Mouse (Mus musculus) CH12.LX (cell line): Measurements from ENCODE around the gene Gm5148.

ENCODE experiments used
- EP300 ChIP-seq: IDR thresholded peaks from 2 replicates; pipeline ENCODE4 v1.6.1; 2011; ENCODE audit warnings: low read length, improper control_type of control experiment
- MAX ChIP-seq: IDR thresholded peaks from 2 replicates; pipeline ENCODE4 v1.6.1; 2011; ENCODE audit warnings: low read length, improper control_type of control experiment
- RCOR1 ChIP-seq: conservative IDR thresholded peaks from 2 replicates; pipeline ENCODE4 v1.6.1; 2012; ENCODE audit warnings: low read depth, mild to moderate bottlenecking, inconsistent platforms, low read length, improper control_type of control experiment
- SIN3A ChIP-seq: IDR thresholded peaks from 2 replicates; pipeline ENCODE4 v1.6.1; 2012; ENCODE audit warnings: low read length, improper control_type of control experiment, inconsistent platforms
- ZC3H11A ChIP-seq: IDR thresholded peaks from 2 replicates; pipeline ENCODE4 v1.6.1; 2012; ENCODE audit warnings: low read depth, mild to moderate bottlenecking, inconsistent platforms, low read length, improper control_type of control experiment

DNA sequence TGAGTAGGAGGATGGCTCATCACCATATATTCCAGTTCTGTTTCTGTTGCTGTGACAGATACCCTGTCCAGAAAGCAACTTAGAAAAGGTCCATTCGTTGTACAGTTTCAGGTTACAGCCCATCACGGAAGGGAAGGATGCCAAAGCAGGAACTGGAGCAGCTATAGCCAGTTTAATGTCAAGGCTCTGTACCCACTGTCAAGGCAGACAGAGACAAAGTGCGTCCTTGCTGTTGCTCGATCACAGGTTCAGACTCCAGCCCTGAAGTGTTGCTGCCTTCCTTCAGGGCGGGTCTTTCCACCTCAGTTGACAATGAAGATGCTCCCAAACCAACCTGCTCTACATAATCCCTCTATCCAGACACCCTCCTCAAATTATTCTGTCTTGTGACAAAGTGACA lies 41.7 kb upstream of the Gm5148 start:
- TF ChIP-seq EP300 (no peak), MAX (no peak), SIN3A (no peak), RCOR1 (no peak), ZC3H11A (no peak)
